In genomic region chr4:154237306-154237705, GRCm38 (mm10) we compare ENCODE assay signal across 9 mouse cellular contexts.
DNase-seq lines count a peak whose midpoint lies in the region; ATAC-seq and TF ChIP-seq lines count a peak whose summit lies in the region.
"Had no signal": no experiment of that assay in that cellular context is flagged by ENCODE, and none has a peak within 500 bp of the region (broad histone marks: within the 10 kb centered on the region; RNA-seq: fewer than 3 reads in every experiment).

No protein-coding gene starts in this region.

- DNase-seq in ES-CJ7 (ENCODE audit: low read depth, low spot score) = peak; percentile 68
- DNase-seq in brain, embryonic 14.5 days (ENCODE audit: low read depth) = peak; percentile 35
- no peak for DNase-seq in midbrain, embryonic 11.5 days (ENCODE audit: low spot score, missing footprints)
- DNase-seq in frontal cortex, postnatal 14 days (ENCODE audit: low spot score in 2 of 2) = no peak
- DNase-seq in testis, postnatal 10 days (ENCODE audit: low spot score) = no peak
- DNase-seq in urinary bladder, postnatal 10 days (ENCODE audit: low spot score) = no peak
- DNase-seq: lung, postnatal 4 days had no signal

- H3K27me3 ChIP-seq in hindbrain, embryonic 12.5 days = no peaks in the 10 kb centered on the region
- no peaks in the 10 kb centered on the region for H3K27me3 ChIP-seq in midbrain, embryonic 11.5 days (ENCODE audit: control insufficient read depth, insufficient read depth, low read length)

- H3K27ac ChIP-seq in hindbrain, embryonic 12.5 days = peak overlapping the region; percentile 30; the same call in 1 of the 2 replicates
- H3K27ac ChIP-seq in midbrain, embryonic 11.5 days (ENCODE audit: low read depth, low read length) = no peak overlapping the region

- H3K4me1 ChIP-seq in hindbrain, embryonic 12.5 days = peaks cover 25% of the 10 kb centered on the region
- peaks cover 10% of the 10 kb centered on the region for H3K4me1 ChIP-seq in midbrain, embryonic 11.5 days (ENCODE audit: control insufficient read depth, insufficient read depth, low read length)

- 3% methylated on average over 9 of the region's 9 CpGs for WGBS in hindbrain, embryonic 12.5 days
- WGBS in midbrain, embryonic 11.5 days = 2% methylated on average over 9 of the region's 9 CpGs

- peak overlapping the region; percentile 48 for H3K4me2 ChIP-seq in hindbrain, embryonic 12.5 days (replicated peaks)
- H3K4me2 ChIP-seq in midbrain, embryonic 11.5 days = peak overlapping the region; percentile 24

- TF ChIP-seq POLR2A in brain, embryonic 14.5 days (IDR thresholded peaks at IDR 0.05; ENCODE audit: borderline replicate concordance, extremely low read depth, insufficient read depth, insufficient read length, poor library complexity, severe bottlenecking) = no peak

- H3K9me3 ChIP-seq in hindbrain, embryonic 12.5 days (replicated peaks) = no peaks in the 10 kb centered on the region
- no peaks in the 10 kb centered on the region for H3K9me3 ChIP-seq in midbrain, embryonic 11.5 days (ENCODE audit: control insufficient read depth, low read length)

- TF ChIP-seq CTCF in brain, embryonic 14.5 days (IDR thresholded peaks at IDR 0.05; ENCODE audit: borderline replicate concordance, extremely low read depth, insufficient read depth, insufficient read length) = no peak

- peak overlapping the region; percentile 4 for H3K4me3 ChIP-seq in hindbrain, embryonic 12.5 days
- H3K4me3 ChIP-seq in midbrain, embryonic 11.5 days (ENCODE audit: low read depth, low read length) = no peak overlapping the region

- peak; percentile 58; the same call in 1 of the 2 replicates for ATAC-seq in hindbrain, embryonic 12.5 days (ENCODE audit: low FRiP score)
- ATAC-seq in midbrain, embryonic 11.5 days (ENCODE audit: low FRiP score) = peak; percentile 58; the same call in 1 of the 2 replicates
- no peak for ATAC-seq in CD4-positive, CD25-positive, alpha-beta regulatory T cell, adult 4 months

- peak overlapping the region; percentile 55 for H3K9ac ChIP-seq in hindbrain, embryonic 12.5 days
- H3K9ac ChIP-seq in midbrain, embryonic 11.5 days (ENCODE audit: low read length) = no peak overlapping the region; the same call in 1 of the 2 replicates

- no peaks in the 10 kb centered on the region for H3K36me3 ChIP-seq in hindbrain, embryonic 12.5 days
- no peaks in the 10 kb centered on the region for H3K36me3 ChIP-seq in midbrain, embryonic 11.5 days (ENCODE audit: control insufficient read depth, insufficient read depth, low read length)

Comparison
In these comparisons a context has a peak if more than half of its experiments do, and no peak if none do; other contexts are left out.
1. DNase-seq: peak in ES-CJ7 (single experiment) and brain, embryonic 14.5 days (single experiment); none in midbrain, embryonic 11.5 days (single experiment), frontal cortex, postnatal 14 days (0 of 2), testis, postnatal 10 days (single experiment) and urinary bladder, postnatal 10 days (single experiment).